Mouse (Mus musculus): Measurements from ENCODE around the gene Tbc1d21.

- TF ChIP-seq TAL1 (IDR thresholded peaks at IDR 0.05; ENCODE audit: low read length) (no peak), GATA1 (IDR thresholded peaks at IDR 0.05; ENCODE audit: low read length) (no peak)
Measured at GRCm38 (mm10) chr9:58388381-58388780, 18.1 kb upstream of the Tbc1d21 start.
